Mouse (Mus musculus) bone marrow macrophage, adult 2 months (primary cell): ENCODE results near the gene Slc22a22.

Source experiments
- CTCF ChIP-seq: IDR thresholded peaks from 2 replicates; pipeline ENCODE4 v1.5.1; 2012; ENCODE audit warnings: low read depth, mild to moderate bottlenecking, low read length, moderate library complexity
- POLR2A ChIP-seq: IDR thresholded peaks from 2 replicates; pipeline ENCODE4 v1.6.1; 2012; ENCODE audit warnings: mild to moderate bottlenecking, low read depth, low read length, borderline replicate concordance

- TF ChIP-seq CTCF = no peak
- no peak for TF ChIP-seq POLR2A
Observed at GRCm38 (mm10) chr15:57471648-57472047, 5.8 kb downstream of the Slc22a22 start.
